Mouse (Mus musculus) neural tube, embryonic 15.5 days (tissue): Measurements from ENCODE around the gene Pip5k1c. TPM values are rescaled to one million over a fixed set of nuclear protein-coding genes. Genes with fewer than 3 reads are reported as not detected.
A peak's percentile ranks its signal among the peaks of the same experiment; 100 is the strongest.

ENCODE experiments used
- ATAC-seq: fragments of 200-750 bp; cut with Nextera tagmentation; 2 replicates; pipeline ENCODE4 v1.8.0; 2017; ENCODE audit warnings: mild to moderate bottlenecking, moderate TSS enrichment, moderate library complexity; ENCODE audit not compliant: low FRiP score
- H3K27ac ChIP-seq: fragments of 300-500 bp; sonication (generic); replicated peaks from 2 replicates; pipeline ENCODE4 v1.5.1; 2015; ENCODE audit warnings: mild to moderate bottlenecking, inconsistent platforms
- H3K27me3 ChIP-seq: fragments of 300-500 bp; sonication (generic); replicated peaks from 2 replicates; pipeline ENCODE4 v1.6.1; 2015; ENCODE audit warnings: inconsistent platforms
- H3K36me3 ChIP-seq: fragments of 300-500 bp; sonication (generic); 2 replicates; pipeline ENCODE4 v1.6.1; 2015; ENCODE audit warnings: inconsistent platforms
- H3K4me1 ChIP-seq: fragments of 300-500 bp; sonication (generic); 2 replicates; pipeline ENCODE4 v1.6.1; 2015; ENCODE audit warnings: inconsistent platforms
- H3K4me2 ChIP-seq: fragments of 300-500 bp; sonication (generic); 2 replicates; pipeline ENCODE4 v1.6.1; 2015; ENCODE audit warnings: inconsistent platforms, mild to moderate bottlenecking, moderate library complexity
- H3K4me3 ChIP-seq: fragments of 300-500 bp; sonication (generic); replicated peaks from 2 replicates; pipeline ENCODE4 v1.5.1; 2015; ENCODE audit warnings: mild to moderate bottlenecking, inconsistent platforms
- H3K9ac ChIP-seq: fragments of 300-500 bp; sonication (generic); replicated peaks from 2 replicates; pipeline ENCODE4 v1.6.1; 2015; ENCODE audit warnings: mild to moderate bottlenecking, inconsistent platforms
- H3K9me3 ChIP-seq: fragments of 300-500 bp; sonication (generic); replicated peaks from 2 replicates; pipeline ENCODE4 v1.6.1; 2016; ENCODE audit warnings: inconsistent platforms
- WGBS: fragments of 180-500 bp; shearing (Covaris S2); methylation state at CpG from one replicate; pipeline ENCODE4 v1.1.7; 2015; ENCODE audit warnings: mixed read lengths; 5-methylcytosine and 5-hydroxymethylcytosine counted together
- polyA plus RNA-seq: library from polyadenylated mRNA; unstranded; fragments of >200 nt; fragmentation: Nextera tagmentation; extraction: Ambion mirVana; gene quantifications from 2 replicates; pipeline ENCODE4 v1.2.1, GENCODE M21; 2015

Pip5k1c gene
- polyA plus RNA-seq, 1 experiment from 2014 or later = 124 TPM

DNA sequence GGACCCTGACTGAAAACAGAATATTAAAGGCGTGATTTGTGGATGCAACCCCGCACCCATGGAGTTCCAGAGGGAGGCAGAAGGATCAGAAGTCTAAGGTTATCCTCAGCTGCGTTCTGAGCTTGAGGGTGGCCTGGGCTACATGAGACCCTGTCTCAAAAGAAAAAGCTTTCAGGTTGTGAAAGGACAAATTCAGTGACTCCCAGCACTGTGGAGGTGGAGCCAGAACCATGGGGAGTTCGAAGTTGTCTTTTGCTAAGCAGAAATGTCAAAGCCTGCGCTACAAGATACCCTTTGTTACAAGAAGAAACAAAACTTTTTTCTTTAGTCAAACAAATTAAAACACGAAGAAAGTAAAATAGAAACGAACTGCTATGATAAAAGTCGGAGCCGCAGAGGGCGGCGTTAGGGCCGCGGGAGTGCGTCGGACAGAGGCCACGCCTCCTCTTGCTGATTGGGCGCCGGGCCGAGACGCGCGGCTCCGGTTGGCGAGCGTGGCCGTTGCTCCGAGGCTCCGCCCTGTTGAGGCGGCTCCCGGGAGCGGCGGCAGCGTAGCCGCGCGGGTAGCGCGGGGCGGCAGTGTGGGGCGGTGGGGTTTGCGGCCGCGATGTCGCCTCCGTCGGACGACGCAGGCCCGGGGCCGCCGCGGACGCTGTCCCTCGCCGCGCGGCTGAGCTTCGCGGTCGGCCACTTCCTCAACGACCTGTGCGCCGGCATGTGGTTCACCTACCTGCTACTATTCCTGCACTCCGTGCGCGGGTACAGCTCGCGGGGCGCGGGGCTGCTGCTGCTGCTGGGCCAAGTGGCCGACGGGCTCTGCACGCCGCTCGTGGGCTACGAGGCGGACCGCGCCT lies 64.5 kb downstream of the Pip5k1c start, which contains the start of gene Mfsd12:
Gene Mfsd12 (plus strand): TSS at position 501 of the 854 bp plus-strand sequence.
- Histone ChIP-seq H3K27ac (peak within 1 kb of the TSS; percentile 63), H3K9ac (peak within 1 kb of the TSS; percentile 76), H3K4me2 (peak within 1 kb of the TSS; percentile 85), H3K36me3 (peaks cover 7% of the 10 kb centered on the region; the same call in 1 of the 2 replicates), H3K4me3 (peak within 1 kb of the TSS; percentile 73), H3K27me3 (no peaks in the 10 kb centered on the region), H3K9me3 (no peaks in the 10 kb centered on the region), H3K4me1 (peaks cover 42% of the 10 kb centered on the region)
- peak; percentile 93 for ATAC-seq
- 2% methylated on average over 64 of the region's 79 CpGs for WGBS

DNA sequence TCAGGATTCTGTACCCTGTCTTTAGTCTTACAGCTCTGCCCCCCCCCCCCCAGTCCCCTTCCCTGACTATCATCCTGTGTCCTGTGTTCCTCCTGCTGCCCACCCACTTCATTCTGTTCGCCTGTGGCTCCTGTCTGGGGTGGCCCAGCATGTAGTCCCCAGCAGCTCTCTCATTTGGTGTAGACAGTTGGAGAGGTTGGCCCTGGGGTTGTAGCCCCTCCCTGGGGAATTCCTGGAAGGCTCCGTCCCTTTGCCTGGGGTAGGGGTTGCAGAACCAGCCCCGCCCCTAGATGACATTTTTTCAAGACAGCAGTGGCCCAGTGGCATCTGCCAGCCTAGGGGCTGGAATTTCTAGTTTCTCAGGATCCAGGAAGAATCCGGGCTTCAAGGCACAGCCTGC lies 65.4 kb downstream of the Pip5k1c start:
- Histone ChIP-seq H3K27me3 (peaks cover 8% of the 10 kb centered on the region), H3K9ac (peak overlapping the region; percentile 76), H3K9me3 (no peaks in the 10 kb centered on the region), H3K4me1 (peaks cover 42% of the 10 kb centered on the region), H3K4me2 (peak overlapping the region; percentile 85), H3K36me3 (peaks cover 15% of the 10 kb centered on the region; the same call in 1 of the 2 replicates), H3K27ac (no peak overlapping the region), H3K4me3 (peak overlapping the region; percentile 73)
- ATAC-seq = no peak
- WGBS = 36% methylated on average over 4 of the region's 4 CpGs

GRCm38 (mm10) chr10:81358841-81359240 lies 66.1 kb downstream of the Pip5k1c start:
- WGBS = 68% methylated on average over 1 of the region's 1 CpGs
- H3K9me3 ChIP-seq = no peaks in the 10 kb centered on the region
- no peak overlapping the region for H3K9ac ChIP-seq
- no peak overlapping the region for H3K27ac ChIP-seq
- H3K4me3 ChIP-seq = 0 out of 2 replicates have a peak overlapping the region, but pooled peaks have one; percentile 73
- peaks cover 15% of the 10 kb centered on the region for H3K27me3 ChIP-seq
- no peak for ATAC-seq
- H3K4me1 ChIP-seq = peaks cover 47% of the 10 kb centered on the region
- H3K36me3 ChIP-seq = peaks cover 15% of the 10 kb centered on the region; the same call in 1 of the 2 replicates
- H3K4me2 ChIP-seq = peak overlapping the region; percentile 85

- Histone ChIP-seq H3K27ac (no peak overlapping the region), H3K27me3 (peaks cover 31% of the 10 kb centered on the region), H3K9ac (no peak overlapping the region), H3K4me2 (no peak overlapping the region), H3K4me1 (peaks cover 62% of the 10 kb centered on the region), H3K9me3 (no peaks in the 10 kb centered on the region), H3K36me3 (peaks cover 15% of the 10 kb centered on the region; the same call in 1 of the 2 replicates), H3K4me3 (no peak overlapping the region)
- no peak for ATAC-seq
- 62% methylated on average over 8 of the region's 8 CpGs for WGBS
These were observed 68.0 kb downstream of the Pip5k1c start for GRCm38 (mm10) chr10:81360721-81361120.

DNA sequence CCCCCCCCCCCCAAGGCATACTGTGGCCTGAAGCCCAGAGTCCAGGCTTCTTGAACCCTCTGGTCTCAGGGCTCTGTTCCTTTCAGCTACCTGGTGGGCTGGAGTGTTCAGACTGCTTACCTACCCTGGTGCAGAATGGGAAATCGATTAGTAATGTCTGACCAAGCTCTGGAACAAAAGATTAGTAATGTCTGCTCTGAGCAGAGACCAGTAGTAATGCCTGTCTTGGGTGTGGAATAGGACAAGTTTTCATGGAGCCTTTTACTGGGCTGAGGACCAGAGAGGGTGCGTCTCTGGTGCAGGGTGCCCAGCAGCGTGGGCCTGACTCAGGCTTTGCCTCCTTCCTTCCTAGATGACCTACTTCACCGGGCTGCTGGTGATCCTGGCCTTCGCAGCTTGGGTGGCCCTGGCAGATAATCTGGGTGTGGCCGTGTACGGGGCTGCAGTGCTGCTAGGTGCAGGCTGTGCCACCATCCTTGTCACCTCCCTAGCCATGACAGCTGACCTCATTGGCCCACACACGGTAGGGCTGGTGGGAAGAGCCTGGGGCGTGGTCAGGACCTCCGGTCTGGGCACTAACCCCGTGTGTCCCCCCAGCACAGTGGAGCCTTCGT lies 69.7 kb downstream of the Pip5k1c start:
- H3K9me3 ChIP-seq = no peaks in the 10 kb centered on the region
- H3K4me3 ChIP-seq = no peak overlapping the region
- ATAC-seq = no peak
- peaks cover 27% of the 10 kb centered on the region for H3K36me3 ChIP-seq
- H3K27me3 ChIP-seq = peaks cover 31% of the 10 kb centered on the region
- 84% methylated on average over 12 of the region's 12 CpGs for WGBS
- no peak overlapping the region for H3K4me2 ChIP-seq
- no peak overlapping the region for H3K27ac ChIP-seq
- no peak overlapping the region for H3K9ac ChIP-seq
- peaks cover 61% of the 10 kb centered on the region for H3K4me1 ChIP-seq

GRCm38 (mm10) chr10:81363436-81364346 lies 70.9 kb downstream of the Pip5k1c start:
- Histone ChIP-seq H3K4me1 (peaks cover 51% of the 10 kb centered on the region), H3K27me3 (peaks cover 31% of the 10 kb centered on the region), H3K36me3 (peaks cover 39% of the 10 kb centered on the region), H3K4me2 (peak overlapping the region; percentile 51), H3K9ac (peak overlapping the region; percentile 36; the same call in 1 of the 2 replicates), H3K4me3 (peak overlapping the region; percentile 24), H3K27ac (no peak overlapping the region), H3K9me3 (no peaks in the 10 kb centered on the region)
- 15% methylated on average over 54 of the region's 54 CpGs for WGBS
- no peak for ATAC-seq

GRCm38 (mm10) chr10:81364666-81365065 lies 71.9 kb downstream of the Pip5k1c start:
- 14% methylated on average over 28 of the region's 28 CpGs for WGBS
- no peak overlapping the region for H3K27ac ChIP-seq
- peak overlapping the region; percentile 36 for H3K9ac ChIP-seq
- peaks cover 42% of the 10 kb centered on the region for H3K4me1 ChIP-seq
- peaks cover 31% of the 10 kb centered on the region for H3K27me3 ChIP-seq
- peak overlapping the region; percentile 51 for H3K4me2 ChIP-seq
- no peak for ATAC-seq
- H3K4me3 ChIP-seq = peak overlapping the region; percentile 24; the same call in 1 of the 2 replicates
- no peaks in the 10 kb centered on the region for H3K9me3 ChIP-seq
- H3K36me3 ChIP-seq = peaks cover 49% of the 10 kb centered on the region

- Histone ChIP-seq H3K4me1 (peaks cover 38% of the 10 kb centered on the region), H3K9me3 (no peaks in the 10 kb centered on the region), H3K4me2 (no peak overlapping the region), H3K36me3 (peaks cover 51% of the 10 kb centered on the region), H3K27ac (no peak overlapping the region), H3K9ac (peak overlapping the region; percentile 36; the same call in 1 of the 2 replicates), H3K27me3 (peaks cover 31% of the 10 kb centered on the region), H3K4me3 (no peak overlapping the region)
- WGBS = 43% methylated on average over 4 of the region's 4 CpGs
- ATAC-seq = peak; percentile 18; the same call in 1 of the 2 replicates
These were observed 72.3 kb downstream of the Pip5k1c start for GRCm38 (mm10) chr10:81365073-81365472.

DNA sequence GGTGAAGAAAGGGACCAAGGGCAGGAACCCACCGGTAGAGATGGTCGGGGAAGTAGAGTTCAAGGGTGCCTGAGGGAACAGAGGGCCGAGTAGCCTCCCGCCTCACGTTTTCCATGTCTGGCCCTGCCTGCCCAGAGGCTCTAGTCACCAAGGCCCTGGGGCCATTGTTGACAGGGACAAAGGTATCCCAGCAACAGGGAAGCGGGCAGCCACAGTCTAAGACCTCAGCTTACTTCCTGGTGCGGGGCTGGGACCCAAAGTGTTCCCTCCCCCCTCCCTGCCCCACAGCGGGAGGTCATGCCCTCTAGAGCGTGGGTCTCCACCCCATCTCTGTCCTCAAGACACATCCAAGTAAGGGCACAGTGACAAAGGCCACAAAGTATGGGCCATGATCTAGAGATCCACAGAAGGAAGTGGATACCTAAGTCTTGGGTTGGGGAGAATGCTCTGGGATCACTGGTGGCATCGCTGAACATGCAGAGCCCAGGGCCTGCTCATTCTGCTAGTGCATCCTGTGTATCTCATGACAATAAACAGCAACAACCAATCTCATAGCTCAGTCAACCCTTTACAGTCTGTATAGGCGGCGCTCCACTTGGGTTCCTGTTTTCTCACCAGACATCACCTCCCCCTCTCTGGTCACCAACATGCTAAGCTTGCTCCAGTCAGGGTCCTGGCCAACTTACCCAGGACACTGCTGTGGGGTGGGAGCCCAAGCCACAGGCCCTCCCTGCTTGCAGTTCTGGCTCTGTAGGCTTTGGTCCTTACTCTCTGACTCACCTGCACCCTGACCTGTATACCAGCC lies 73.1 kb downstream of the Pip5k1c start, which contains the start of gene 4930404N11Rik:
Gene 4930404N11Rik (minus strand): TSS at position 145 of the 805 bp plus-strand sequence.
- peaks cover 31% of the 10 kb centered on the region for H3K27me3 ChIP-seq
- H3K36me3 ChIP-seq = peaks cover 56% of the 10 kb centered on the region
- H3K4me3 ChIP-seq = peak within 1 kb of the TSS; percentile 24; the same call in 1 of the 2 replicates
- H3K9ac ChIP-seq = peak within 1 kb of the TSS; percentile 36
- no peaks in the 10 kb centered on the region for H3K9me3 ChIP-seq
- ATAC-seq = no peak
- H3K4me1 ChIP-seq = peaks cover 31% of the 10 kb centered on the region
- H3K27ac ChIP-seq = no peak within 1 kb of the TSS; the same call in 1 of the 2 replicates
- H3K4me2 ChIP-seq = peak within 1 kb of the TSS; percentile 51
- WGBS = 19% methylated on average over 12 of the region's 12 CpGs

DNA sequence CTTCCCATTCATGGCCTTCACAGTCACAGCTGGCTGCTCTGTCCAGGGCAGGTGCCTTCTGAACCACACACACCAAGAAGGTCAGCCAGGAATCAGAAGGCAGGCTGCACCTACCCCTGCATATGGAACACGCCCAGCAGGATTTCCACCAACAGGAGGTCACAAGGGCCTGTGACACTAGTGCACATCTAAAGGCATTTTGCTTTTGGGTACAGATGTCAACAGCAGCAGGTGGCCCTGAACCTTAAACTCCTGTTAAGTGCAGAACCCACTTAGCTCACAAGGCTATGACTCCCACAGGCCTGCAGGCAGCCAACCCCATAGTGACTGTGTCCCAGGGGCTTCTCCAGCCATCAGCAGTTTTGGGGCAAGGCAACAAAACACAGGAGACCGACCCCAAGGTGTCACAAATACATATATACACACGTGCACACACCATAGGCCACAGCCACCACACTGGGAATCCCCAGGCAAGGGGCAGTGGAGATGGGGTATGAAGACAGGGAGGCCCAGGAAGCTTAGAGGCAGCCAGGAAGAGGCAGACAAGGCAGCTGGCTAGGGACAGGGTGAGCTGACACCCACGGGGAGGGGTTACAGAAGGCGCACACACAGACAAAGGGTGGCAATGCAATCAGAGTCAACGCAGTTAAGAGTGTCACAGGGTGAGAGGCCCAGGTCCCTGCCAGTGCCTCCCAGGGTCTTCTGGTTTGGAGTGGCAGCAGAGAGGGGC lies 73.9 kb downstream of the Pip5k1c start:
- WGBS = 76% methylated on average over 6 of the region's 6 CpGs

More for the DNA sequence above, 73.9 kb downstream of the Pip5k1c start:
- Histone ChIP-seq H3K27ac (no peak overlapping the region; the same call in 1 of the 2 replicates), H3K4me3 (no peak overlapping the region), H3K4me1 (peaks cover 27% of the 10 kb centered on the region), H3K9me3 (no peaks in the 10 kb centered on the region), H3K27me3 (peaks cover 31% of the 10 kb centered on the region), H3K36me3 (peaks cover 60% of the 10 kb centered on the region), H3K9ac (no peak overlapping the region), H3K4me2 (no peak overlapping the region)
- no peak for ATAC-seq
